Mouse (Mus musculus): Measurements from ENCODE around the gene Mamstr. TPM values are rescaled to one million over a fixed set of nuclear protein-coding genes. Genes with fewer than 3 reads are reported as not detected.

Mamstr gene
- polyA plus RNA-seq, 1 experiment, result 2.5 TPM

GRCm38 (mm10) chr7:45692364-45692763, 52.6 kb downstream of the Mamstr start:
- Histone ChIP-seq H3K36me3 (ENCODE audit: control insufficient read depth, insufficient read depth, low read length) (no peaks in the 10 kb centered on the region), H3K4me1 (ENCODE audit: control insufficient read depth, insufficient read depth, insufficient read length) (no peaks in the 10 kb centered on the region), H3K4me3 (ENCODE audit: extremely low read depth, insufficient read depth, insufficient read length) (no peak overlapping the region), H3K27ac (ENCODE audit: insufficient read depth, low read length) (no peak overlapping the region), H3K27me3 (ENCODE audit: control insufficient read depth, insufficient read depth, low read length) (no peaks in the 10 kb centered on the region)
- WGBS, result 80% methylated on average over 2 of the region's 2 CpGs
- TF ChIP-seq POLR2A (IDR thresholded peaks at IDR 0.05; ENCODE audit: low read depth, low read length) (no peak), CTCF (IDR thresholded peaks at IDR 0.05; ENCODE audit: extremely low read depth, insufficient read depth, insufficient read length, insufficient replicate concordance) (no peak)
- no peak for DNase-seq (ENCODE audit: low read depth in 1 of 2, low spot score in 2 of 2)

DNA sequence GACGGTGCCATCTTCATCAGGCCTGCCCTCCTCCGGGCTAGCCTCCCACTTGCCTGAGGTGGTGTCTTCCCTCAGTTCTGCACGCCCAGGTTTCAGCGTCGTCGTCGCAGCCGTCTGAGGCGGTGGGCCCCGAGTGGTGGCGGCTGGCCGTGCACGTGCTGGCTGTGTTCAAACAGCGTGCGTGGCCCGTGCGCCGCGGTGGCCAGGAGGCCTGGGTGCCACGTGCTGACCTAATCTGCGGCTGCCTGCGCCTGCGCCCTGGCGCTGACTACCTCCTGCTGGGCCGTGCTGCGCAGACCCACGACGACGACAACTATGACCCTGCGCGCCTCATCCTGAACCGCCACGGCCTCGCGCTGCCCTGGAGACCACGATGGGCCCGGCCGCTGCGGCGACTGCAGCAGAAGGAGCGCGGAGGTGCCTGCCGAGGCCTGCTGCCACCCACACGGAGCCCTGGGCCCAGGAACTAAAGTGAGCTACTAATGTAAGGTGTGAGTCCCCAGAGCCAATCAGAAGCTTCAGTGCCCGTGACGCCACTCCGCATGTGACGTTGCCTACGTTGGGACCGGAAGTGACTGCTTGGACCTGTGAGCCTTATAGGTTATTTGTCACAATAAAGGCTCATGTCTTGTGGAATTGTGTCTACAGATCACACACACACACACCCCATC, 54.3 kb downstream of the Mamstr start, which contains the start of gene Sec1:
Gene Sec1, minus strand, starts transcription at position 482 of the 671 bp plus-strand sequence.
- Histone ChIP-seq H3K27me3 (ENCODE audit: control insufficient read depth, insufficient read depth, low read length) (no peaks in the 10 kb centered on the region), H3K4me3 (ENCODE audit: extremely low read depth, insufficient read depth, insufficient read length) (no peak within 1 kb of the TSS), H3K36me3 (ENCODE audit: control insufficient read depth, insufficient read depth, low read length) (no peaks in the 10 kb centered on the region), H3K27ac (ENCODE audit: insufficient read depth, low read length) (0 out of 2 replicates have a peak within 1 kb of the TSS, but pooled peaks have one; percentile 28), H3K4me1 (ENCODE audit: control insufficient read depth, insufficient read depth, insufficient read length) (no peaks in the 10 kb centered on the region)
- DNase-seq (ENCODE audit: low read depth in 1 of 2, low spot score in 2 of 2), result no peak
- 95% methylated on average over 50 of the region's 50 CpGs for WGBS
- TF ChIP-seq CTCF (IDR thresholded peaks at IDR 0.05; ENCODE audit: extremely low read depth, insufficient read depth, insufficient read length, insufficient replicate concordance), result no peak

DNA sequence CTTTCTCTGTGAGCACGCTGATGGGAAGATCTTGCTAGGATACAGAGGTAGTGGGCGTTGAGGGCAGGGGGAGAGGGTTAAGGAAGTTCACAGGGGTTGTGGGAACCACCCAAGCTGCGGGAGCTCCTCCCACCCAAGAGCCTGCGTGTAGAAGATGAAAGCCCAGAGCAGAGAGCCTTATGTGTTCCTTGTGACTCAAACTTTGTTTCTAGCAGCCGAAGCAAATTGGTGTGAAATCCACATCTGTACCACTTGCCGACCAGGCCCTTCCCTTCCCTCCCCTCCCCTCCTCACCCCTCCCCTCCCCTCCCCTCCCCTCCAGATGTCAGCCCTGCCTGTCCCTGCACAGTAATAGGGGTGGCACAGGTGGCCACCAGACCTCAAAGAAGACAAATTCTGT, 55.3 kb downstream of the Mamstr start:
- 25% methylated on average over 6 of the region's 6 CpGs for WGBS
- DNase-seq (ENCODE audit: low read depth in 1 of 2, low spot score in 2 of 2), result no peak
- peaks cover 7% of the 10 kb centered on the region for H3K27me3 ChIP-seq (ENCODE audit: control insufficient read depth, insufficient read depth, low read length)
- TF ChIP-seq CTCF (IDR thresholded peaks at IDR 0.05; ENCODE audit: extremely low read depth, insufficient read depth, insufficient read length, insufficient replicate concordance) (no peak), POLR2A (IDR thresholded peaks at IDR 0.05; ENCODE audit: low read depth, low read length) (no peak)
- 0 out of 2 replicates have a peak overlapping the region, but pooled peaks have one; percentile 28 for H3K27ac ChIP-seq (ENCODE audit: insufficient read depth, low read length)
- no peak overlapping the region for H3K4me3 ChIP-seq (ENCODE audit: extremely low read depth, insufficient read depth, insufficient read length)
- peaks cover 4% of the 10 kb centered on the region; the same call in 1 of the 2 replicates for H3K4me1 ChIP-seq (ENCODE audit: control insufficient read depth, insufficient read depth, insufficient read length)
- H3K36me3 ChIP-seq (ENCODE audit: control insufficient read depth, insufficient read depth, low read length), result no peaks in the 10 kb centered on the region

Other genes starting within 250 kb of the Mamstr start
- 273 and 277 TPM in 2 replicates for gene Snrnp70, start 244.2 kb upstream of the Mamstr start, polyA plus RNA-seq (2012; rRNA removed)
- 0.04 and 0.05 TPM in 2 replicates for gene Kcna7, start 234.3 kb upstream of the Mamstr start, polyA plus RNA-seq (2012; rRNA removed)
- gene Ntf5, start 226.3 kb upstream of the Mamstr start, polyA plus RNA-seq (2012; rRNA removed), result 0.12 and 0.33 TPM in 2 replicates
- gene Lhb, start 219.2 kb upstream of the Mamstr start, polyA plus RNA-seq (2012; rRNA removed), result not detected in 2 replicates
- 12.4 and 14.4 TPM in 2 replicates for gene Gys1, start 205.1 kb upstream of the Mamstr start, polyA plus RNA-seq (2012; rRNA removed)
- gene Ruvbl2, start 201.9 kb upstream of the Mamstr start, polyA plus RNA-seq (2012; rRNA removed), result 55.3 and 56.0 TPM in 2 replicates
- gene Ftl1, start 180.1 kb upstream of the Mamstr start, polyA plus RNA-seq (2012; rRNA removed), result 2,804 and 3,579 TPM in 2 replicates
- gene Bax, start 173.1 kb upstream of the Mamstr start, polyA plus RNA-seq (2012; rRNA removed), result 129 and 163 TPM in 2 replicates
- 0.04 and 0.49 TPM in 2 replicates for gene Tulp2, start 158.1 kb upstream of the Mamstr start, polyA plus RNA-seq (2012; rRNA removed)
- gene Gm45808, start 153.2 kb upstream of the Mamstr start, polyA plus RNA-seq (2012; rRNA removed), result 0.13 TPM in 1 of 2 replicates, not detected in the other
- gene Dhdh, start 151.2 kb upstream of the Mamstr start, polyA plus RNA-seq (2012; rRNA removed), result 1.5 and 1.6 TPM in 2 replicates
- gene Nucb1, start 129.6 kb upstream of the Mamstr start, polyA plus RNA-seq (2012; rRNA removed), result 171 and 188 TPM in 2 replicates
- 99.5 and 119 TPM in 2 replicates for gene Ppp1r15a, start 113.7 kb upstream of the Mamstr start, polyA plus RNA-seq (2012; rRNA removed)
- 6.5 and 7.2 TPM in 2 replicates for gene Plekha4, start 113.6 kb upstream of the Mamstr start, polyA plus RNA-seq (2012; rRNA removed)
- gene Hsd17b14, start 85.1 kb upstream of the Mamstr start, polyA plus RNA-seq (2012; rRNA removed), result 1.7 TPM in 2 replicates
- 50.8 and 55.6 TPM in 2 replicates for gene Bcat2, start 69.8 kb upstream of the Mamstr start, polyA plus RNA-seq (2012; rRNA removed)
- 0.90 and 2.8 TPM in 2 replicates for gene Fgf21, start 24.5 kb upstream of the Mamstr start, polyA plus RNA-seq (2012; rRNA removed)
- 0.71 and 1.1 TPM in 2 replicates for gene Fut1, start 22.7 kb upstream of the Mamstr start, polyA plus RNA-seq (2012; rRNA removed)
- gene Izumo1, start 18.2 kb upstream of the Mamstr start, polyA plus RNA-seq (2012; rRNA removed), result 0.46 and 0.63 TPM in 2 replicates
- gene Rasip1, start 12.5 kb upstream of the Mamstr start, polyA plus RNA-seq (2012; rRNA removed), result 18.8 and 20.1 TPM in 2 replicates
- gene Fut2, start 26.4 kb downstream of the Mamstr start, polyA plus RNA-seq (2012; rRNA removed), result 0.04 TPM in 1 of 2 replicates, not detected in the other
- gene Ntn5, start 44.0 kb downstream of the Mamstr start, polyA plus RNA-seq (2012; rRNA removed), result 2.2 and 5.1 TPM in 2 replicates
- 0.68 and 1.5 TPM in 2 replicates for gene Sec1, start 54.4 kb downstream of the Mamstr start, polyA plus RNA-seq (2012; rRNA removed)
- gene Car11, start 59.9 kb downstream of the Mamstr start, polyA plus RNA-seq (2012; rRNA removed), result 2.4 and 4.6 TPM in 2 replicates
- 20.0 and 30.1 TPM in 2 replicates for gene Dbp, start 65.1 kb downstream of the Mamstr start, polyA plus RNA-seq (2012; rRNA removed)
- gene Rpl18, start 75.5 kb downstream of the Mamstr start, polyA plus RNA-seq (2012; rRNA removed), result 1,792 and 2,504 TPM in 2 replicates
- gene Sphk2, start 78.0 kb downstream of the Mamstr start, polyA plus RNA-seq (2012; rRNA removed), result 41.0 and 56.3 TPM in 2 replicates
- gene Fam83e, start 81.2 kb downstream of the Mamstr start, polyA plus RNA-seq (2012; rRNA removed), result 0.09 and 0.26 TPM in 2 replicates
- not detected in 2 replicates for gene Spaca4, start 85.8 kb downstream of the Mamstr start, polyA plus RNA-seq (2012; rRNA removed)
- 3.6 and 3.7 TPM in 2 replicates for gene Lmtk3, start 143.8 kb downstream of the Mamstr start, polyA plus RNA-seq (2012; rRNA removed)
- gene Sult2b1, start 144.7 kb downstream of the Mamstr start, polyA plus RNA-seq (2012; rRNA removed), result 0.49 and 0.76 TPM in 2 replicates
- 21.6 and 21.7 TPM in 2 replicates for gene Cyth2, start 174.6 kb downstream of the Mamstr start, polyA plus RNA-seq (2012; rRNA removed)
- gene Kcnj14, start 184.8 kb downstream of the Mamstr start, polyA plus RNA-seq (2012; rRNA removed), result 0.26 TPM in 1 of 2 replicates, not detected in the other
- 15.2 and 17.1 TPM in 2 replicates for gene Grwd1, start 191.0 kb downstream of the Mamstr start, polyA plus RNA-seq (2012; rRNA removed)
- gene Kdelr1, start 232.8 kb downstream of the Mamstr start, polyA plus RNA-seq (2012; rRNA removed), result 78.7 and 92.6 TPM in 2 replicates
- 0.68 and 1.2 TPM in 2 replicates for gene Grin2d, start 238.4 kb downstream of the Mamstr start, polyA plus RNA-seq (2012; rRNA removed)